Mouse (Mus musculus) kidney, adult 2 months (tissue): ENCODE results near the gene Ak7. TPM values are rescaled to one million over a fixed set of nuclear protein-coding genes. Genes with fewer than 3 reads are reported as not detected.

Experiments
- DNase-seq: peaks from one replicate; pipeline ENCODE4 v3.0.0; 2021
- H3K27ac ChIP-seq: fragments of 200-500 bp; 2 replicates; pipeline ENCODE4 v1.5.1; 2012; ENCODE audit warnings: low read depth, low read length, control low read depth, inconsistent platforms; ENCODE audit not compliant: insufficient read depth
- H3K27me3 ChIP-seq: fragments of 200-500 bp; replicated peaks from 2 replicates; pipeline ENCODE4 v1.6.1; 2012; ENCODE audit warnings: mild to moderate bottlenecking, moderate library complexity, low read length, inconsistent platforms; ENCODE audit not compliant: control insufficient read depth, insufficient read depth
- H3K36me3 ChIP-seq: fragments of 200-500 bp; 2 replicates; pipeline ENCODE4 v1.6.1; 2012; ENCODE audit warnings: mild to moderate bottlenecking, moderate library complexity, low read length, inconsistent platforms; ENCODE audit not compliant: control insufficient read depth, insufficient read depth
- H3K4me1 ChIP-seq: fragments of 200-500 bp; 2 replicates; pipeline ENCODE4 v1.6.1; 2011; ENCODE audit warnings: low read length; ENCODE audit not compliant: control insufficient read depth, insufficient read depth
- H3K4me3 ChIP-seq: fragments of 200-500 bp; 2 replicates; pipeline ENCODE4 v1.5.1; 2011; ENCODE audit warnings: mild to moderate bottlenecking, low read depth, low read length, control low read depth; ENCODE audit not compliant: insufficient read depth
- CTCF ChIP-seq: fragments of 200-500 bp; conservative IDR thresholded peaks from 2 replicates; pipeline ENCODE4 v1.5.1; 2011; ENCODE audit warnings: low read depth, mild to moderate bottlenecking, control low read depth, low read length, moderate library complexity, mixed read lengths; ENCODE audit not compliant: insufficient read depth, insufficient read length
- POLR2A ChIP-seq: fragments of 200-500 bp; IDR thresholded peaks from one replicate; pipeline ENCODE4 v1.6.1; 2011; ENCODE audit warnings: low read depth, low read length, control low read depth
- WGBS: fragments of 180-500 bp; shearing (Covaris S2); methylation state at CpG from one replicate; pipeline ENCODE4 v1.1.7; 2018; 5-methylcytosine and 5-hydroxymethylcytosine counted together
- polyA plus RNA-seq: library from polyadenylated mRNA; depleted of rRNA; stranded (reverse); fragments of >200 nt; gene quantifications from 2 replicates; pipeline ENCODE4 v1.2.3, GENCODE M21; 2012

The Ak7 gene
- polyA plus RNA-seq, 1 experiment, result 0.94 TPM

GRCm38 (mm10) chr12:105739656-105740055, 33.9 kb downstream of the Ak7 start:
- WGBS, result 55% methylated on average over 8 of the region's 8 CpGs
- Histone ChIP-seq H3K4me3 (no peak overlapping the region), H3K27ac (peak overlapping the region; percentile 4; the same call in 1 of the 2 replicates), H3K4me1 (no peaks in the 10 kb centered on the region; the same call in 1 of the 2 replicates), H3K27me3 (no peaks in the 10 kb centered on the region), H3K36me3 (no peaks in the 10 kb centered on the region)
- TF ChIP-seq POLR2A (no peak), CTCF (no peak)
- peak; percentile 87 for DNase-seq

GRCm38 (mm10) chr12:105748114-105748513, 42.3 kb downstream of the Ak7 start:
- H3K27me3 ChIP-seq, result no peaks in the 10 kb centered on the region
- H3K27ac ChIP-seq, result no peak overlapping the region
- TF ChIP-seq CTCF (no peak), POLR2A (no peak)
- 74% methylated on average over 5 of the region's 5 CpGs for WGBS
- no peaks in the 10 kb centered on the region for H3K36me3 ChIP-seq
- no peak overlapping the region for H3K4me3 ChIP-seq
- no peak for DNase-seq
- H3K4me1 ChIP-seq, result no peaks in the 10 kb centered on the region; the same call in 1 of the 2 replicates

GRCm38 (mm10) chr12:105753813-105754212, 48.0 kb downstream of the Ak7 start:
- peak; percentile 91 for DNase-seq
- no peak for TF ChIP-seq POLR2A
- no peak for TF ChIP-seq CTCF
- no peaks in the 10 kb centered on the region for H3K36me3 ChIP-seq
- no peak overlapping the region for H3K4me3 ChIP-seq
- peaks cover 7% of the 10 kb centered on the region; the same call in 1 of the 2 replicates for H3K4me1 ChIP-seq
- H3K27me3 ChIP-seq, result no peaks in the 10 kb centered on the region
- 40% methylated on average over 10 of the region's 10 CpGs for WGBS
- H3K27ac ChIP-seq, result peak overlapping the region; percentile 84

- peak overlapping the region; percentile 76 for H3K27ac ChIP-seq
- DNase-seq, result peak; percentile 93
- H3K27me3 ChIP-seq, result no peaks in the 10 kb centered on the region
- peaks cover 12% of the 10 kb centered on the region; the same call in 1 of the 2 replicates for H3K4me1 ChIP-seq
- H3K36me3 ChIP-seq, result no peaks in the 10 kb centered on the region
- H3K4me3 ChIP-seq, result no peak overlapping the region
- WGBS, result 41% methylated on average over 15 of the region's 15 CpGs
- no peak for TF ChIP-seq POLR2A
- no peak for TF ChIP-seq CTCF
These were observed 52.2 kb downstream of the Ak7 start for GRCm38 (mm10) chr12:105757816-105758497.

GRCm38 (mm10) chr12:105758911-105759310, 53.1 kb downstream of the Ak7 start:
- H3K36me3 ChIP-seq, result no peaks in the 10 kb centered on the region
- peak; percentile 86 for DNase-seq
- H3K4me3 ChIP-seq, result no peak overlapping the region
- 49% methylated on average over 2 of the region's 2 CpGs for WGBS
- H3K4me1 ChIP-seq, result peaks cover 8% of the 10 kb centered on the region; the same call in 1 of the 2 replicates
- no peaks in the 10 kb centered on the region for H3K27me3 ChIP-seq
- TF ChIP-seq CTCF, result no peak
- TF ChIP-seq POLR2A, result no peak
- H3K27ac ChIP-seq, result peak overlapping the region; percentile 76

GRCm38 (mm10) chr12:105759849-105760478, 54.2 kb downstream of the Ak7 start:
- no peaks in the 10 kb centered on the region for H3K27me3 ChIP-seq
- H3K4me1 ChIP-seq, result peaks cover 6% of the 10 kb centered on the region; the same call in 1 of the 2 replicates
- no peak overlapping the region for H3K4me3 ChIP-seq
- TF ChIP-seq CTCF, result no peak
- no peak for TF ChIP-seq POLR2A
- no peak overlapping the region for H3K27ac ChIP-seq
- no peak for DNase-seq
- WGBS, result 36% methylated on average over 10 of the region's 10 CpGs
- no peaks in the 10 kb centered on the region for H3K36me3 ChIP-seq

- no peak for TF ChIP-seq POLR2A
- TF ChIP-seq CTCF, result no peak
- Histone ChIP-seq H3K27ac (no peak overlapping the region), H3K4me1 (peaks cover 6% of the 10 kb centered on the region; the same call in 1 of the 2 replicates), H3K27me3 (no peaks in the 10 kb centered on the region), H3K4me3 (no peak overlapping the region), H3K36me3 (no peaks in the 10 kb centered on the region)
- 49% methylated on average over 11 of the region's 11 CpGs for WGBS
- DNase-seq, result peak; percentile 61
These were observed 55.4 kb downstream of the Ak7 start for GRCm38 (mm10) chr12:105761171-105761570.
